ENCODE assay signal across 9 mouse cellular contexts in genomic region chr10:9053371-9053770, GRCm38 (mm10).
DNase-seq lines count a peak whose midpoint lies in the region; ATAC-seq and TF ChIP-seq lines count a peak whose summit lies in the region.
"Had no signal": no experiment of that assay in that cellular context is flagged by ENCODE, and none has a peak within 500 bp of the region (broad histone marks: within the 10 kb centered on the region; RNA-seq: fewer than 3 reads in every experiment).

No protein-coding gene starts in this region.

- H3K4me3 ChIP-seq in hindbrain, embryonic 11.5 days (ENCODE audit: low read depth, low read length): no peak overlapping the region
- no peak overlapping the region for H3K4me3 ChIP-seq in hindbrain, embryonic 10.5 days
- H3K4me3 ChIP-seq in forebrain, postnatal 0 days (ENCODE audit: low read depth, low read length): no peak overlapping the region
- no peak overlapping the region for H3K4me3 ChIP-seq in stomach, postnatal 0 days (ENCODE audit: low read depth, low read length)
- H3K4me3 ChIP-seq: heart, embryonic 15.5 days had no signal

- H3K36me3 ChIP-seq in hindbrain, embryonic 11.5 days (ENCODE audit: control insufficient read depth, insufficient read depth, low read length): no peaks in the 10 kb centered on the region
- H3K36me3 ChIP-seq in hindbrain, embryonic 10.5 days: no peaks in the 10 kb centered on the region
- no peaks in the 10 kb centered on the region for H3K36me3 ChIP-seq in forebrain, postnatal 0 days (ENCODE audit: insufficient read depth)
- no peaks in the 10 kb centered on the region for H3K36me3 ChIP-seq in stomach, postnatal 0 days (ENCODE audit: control insufficient read depth, insufficient read depth, low read length)
- H3K36me3 ChIP-seq: heart, embryonic 15.5 days had no signal

- no peak for TF ChIP-seq EP300 in stomach, postnatal 0 days (optimal IDR thresholded peaks at IDR 0.05)

- ATAC-seq in hindbrain, embryonic 11.5 days (ENCODE audit: low FRiP score): no peak
- peak; percentile 86 for ATAC-seq in forebrain, postnatal 0 days
- ATAC-seq in stomach, postnatal 0 days (ENCODE audit: low FRiP score, low TSS enrichment): no peak

- H3K4me2 ChIP-seq in hindbrain, embryonic 11.5 days (replicated peaks; ENCODE audit: low read depth, low read length): no peak overlapping the region
- H3K4me2 ChIP-seq in forebrain, postnatal 0 days (ENCODE audit: low read depth): no peak overlapping the region
- H3K4me2 ChIP-seq in stomach, postnatal 0 days (replicated peaks; ENCODE audit: low read depth): no peak overlapping the region
- H3K4me2 ChIP-seq: heart, embryonic 15.5 days had no signal

- H3K27ac ChIP-seq in hindbrain, embryonic 11.5 days (ENCODE audit: low read depth, low read length): no peak overlapping the region
- no peak overlapping the region for H3K27ac ChIP-seq in hindbrain, embryonic 10.5 days
- H3K27ac ChIP-seq in forebrain, postnatal 0 days (ENCODE audit: low read depth, low read length): no peak overlapping the region
- no peak overlapping the region for H3K27ac ChIP-seq in stomach, postnatal 0 days (replicated peaks)
- H3K27ac ChIP-seq: heart, embryonic 15.5 days had no signal

- no peaks in the 10 kb centered on the region for H3K4me1 ChIP-seq in hindbrain, embryonic 11.5 days (replicated peaks; ENCODE audit: control insufficient read depth, insufficient read depth, low read length)
- no peaks in the 10 kb centered on the region for H3K4me1 ChIP-seq in hindbrain, embryonic 10.5 days (replicated peaks)
- 0 out of 2 replicates have a peak, but pooled peaks cover 5% of the 10 kb centered on the region for H3K4me1 ChIP-seq in forebrain, postnatal 0 days (ENCODE audit: insufficient read depth)
- H3K4me1 ChIP-seq in stomach, postnatal 0 days (replicated peaks; ENCODE audit: control insufficient read depth, insufficient read depth): no peaks in the 10 kb centered on the region
- H3K4me1 ChIP-seq: heart, embryonic 15.5 days had no signal

- no peaks in the 10 kb centered on the region for H3K9me3 ChIP-seq in hindbrain, embryonic 11.5 days (ENCODE audit: control insufficient read depth, low read length)
- H3K9me3 ChIP-seq in hindbrain, embryonic 10.5 days: no peaks in the 10 kb centered on the region
- no peaks in the 10 kb centered on the region for H3K9me3 ChIP-seq in forebrain, postnatal 0 days (ENCODE audit: low read length)
- H3K9me3 ChIP-seq in stomach, postnatal 0 days (ENCODE audit: control insufficient read depth, low read length): no peaks in the 10 kb centered on the region
- H3K9me3 ChIP-seq: heart, embryonic 15.5 days had no signal

- WGBS in hindbrain, embryonic 11.5 days: 64% methylated on average over 4 of the region's 4 CpGs
- WGBS in hindbrain, embryonic 10.5 days: 60% methylated on average over 4 of the region's 4 CpGs
- WGBS in forebrain, postnatal 0 days: 33% methylated on average over 4 of the region's 4 CpGs
- 37% methylated on average over 4 of the region's 4 CpGs for WGBS in stomach, postnatal 0 days

- TF ChIP-seq CTCF in forebrain, postnatal 0 days (IDR thresholded peaks at IDR 0.05; ENCODE audit: low read depth): peak; percentile 87
- TF ChIP-seq CTCF in stomach, postnatal 0 days (IDR thresholded peaks at IDR 0.05; ENCODE audit: low read depth): peak; percentile 85

- H3K9ac ChIP-seq in hindbrain, embryonic 11.5 days (ENCODE audit: low read depth, low read length): no peak overlapping the region
- no peak overlapping the region for H3K9ac ChIP-seq in forebrain, postnatal 0 days
- no peak overlapping the region for H3K9ac ChIP-seq in stomach, postnatal 0 days (ENCODE audit: low read length)
- H3K9ac ChIP-seq: heart, embryonic 15.5 days had no signal

- peak; percentile 53 for DNase-seq in hindbrain, embryonic 11.5 days (ENCODE audit: low spot score)
- no peak for DNase-seq in hindbrain, embryonic 10.5 days (ENCODE audit: low spot score)
- DNase-seq in right cerebral cortex, adult 18-20 months: peak; percentile 23
- DNase-seq in right cerebral cortex, postnatal 25 days: no peak
- DNase-seq in forebrain, postnatal 0 days: peak; percentile 79
- no peak for DNase-seq in stomach, postnatal 0 days (ENCODE audit: low spot score)
- no peak for DNase-seq in adrenal gland, adult 2 months
- DNase-seq in urinary bladder, adult 18-20 months (ENCODE audit: low spot score in 2 of 2): no peak

- no peaks in the 10 kb centered on the region for H3K27me3 ChIP-seq in hindbrain, embryonic 11.5 days (ENCODE audit: control insufficient read depth, insufficient read depth, low read length)
- H3K27me3 ChIP-seq in hindbrain, embryonic 10.5 days (ENCODE audit: insufficient read depth, poor library complexity, severe bottlenecking): no peaks in the 10 kb centered on the region
- no peaks in the 10 kb centered on the region for H3K27me3 ChIP-seq in forebrain, postnatal 0 days (ENCODE audit: insufficient read depth, low read length)
- no peaks in the 10 kb centered on the region for H3K27me3 ChIP-seq in stomach, postnatal 0 days (ENCODE audit: control insufficient read depth, insufficient read depth, low read length)
- H3K27me3 ChIP-seq: heart, embryonic 15.5 days had no signal

Comparison
In these comparisons a context has a peak if more than half of its experiments do, and no peak if none do; other contexts are left out.
1. DNase-seq: peak in hindbrain, embryonic 11.5 days (single experiment), right cerebral cortex, adult 18-20 months (single experiment) and forebrain, postnatal 0 days (single experiment); none in hindbrain, embryonic 10.5 days (single experiment), right cerebral cortex, postnatal 25 days (single experiment), stomach, postnatal 0 days (single experiment), adrenal gland, adult 2 months (single experiment) and urinary bladder, adult 18-20 months (0 of 2).